Mouse (Mus musculus): ENCODE results near the gene Pdzd2. TPM values are rescaled to one million over a fixed set of nuclear protein-coding genes. Genes with fewer than 3 reads are reported as not detected.

Gene Pdzd2
- polyA plus RNA-seq, 1 experiment from 2014 or later: 1.0 TPM

Small RNA genes lying within 50 kb of the gene (microRNA-seq; reads per million reads assigned to microRNA genes)
- gene Gm24135 (not detected), gene Gm24302 (not detected)

Other genes with a start within 250 kb of the Pdzd2 start
- gene 6030458C11Rik, start 84.7 kb upstream of the Pdzd2 start, polyA plus RNA-seq (2015; fragmentation: Nextera tagmentation; extraction: Ambion mirVana): 24.0 and 25.1 TPM in 2 replicates
- 10.5 and 10.9 TPM in 2 replicates for gene Drosha, start 84.9 kb upstream of the Pdzd2 start, polyA plus RNA-seq (2015; fragmentation: Nextera tagmentation; extraction: Ambion mirVana)